Mouse (Mus musculus): Measurements from ENCODE around the gene Jph3.

DNA sequence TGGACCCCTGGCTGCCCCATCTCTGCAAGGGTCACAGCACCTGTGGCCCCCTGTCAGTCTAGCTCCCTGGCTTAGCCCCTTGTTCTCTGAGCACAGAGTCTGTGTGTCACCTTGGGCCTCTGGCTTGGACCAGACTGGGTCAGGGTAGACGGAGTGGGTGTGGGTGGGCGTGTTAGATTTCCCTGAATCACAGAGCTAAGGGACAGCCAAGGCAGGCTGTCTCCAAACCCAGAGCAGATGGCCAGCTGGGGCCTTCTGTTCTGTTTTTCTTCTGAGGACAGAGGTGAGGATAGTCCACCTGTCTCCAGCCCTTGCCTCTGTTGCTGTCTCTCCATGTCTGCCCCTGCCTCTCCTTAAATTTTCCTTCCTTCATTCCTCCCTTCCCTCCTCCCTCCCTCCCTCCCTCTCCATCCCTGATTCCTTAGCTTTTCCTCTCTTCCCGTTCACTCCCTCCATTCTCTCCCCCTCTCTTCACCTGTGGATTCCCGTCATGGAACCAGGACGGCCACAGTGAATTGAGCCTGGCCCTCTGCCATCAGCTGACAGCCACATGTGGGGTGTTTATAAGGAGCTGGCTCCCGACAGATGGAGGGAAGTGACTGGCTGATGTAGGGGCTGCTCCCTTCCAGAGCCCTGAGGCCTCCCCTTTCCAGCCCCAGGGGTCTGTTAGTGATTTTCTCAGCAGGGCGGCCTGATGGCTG is 33.7 kb downstream of the Jph3 start:
- TF ChIP-seq CTCF (IDR thresholded peaks at IDR 0.05; ENCODE audit: low read depth): no peak
- no peak for TF ChIP-seq EP300 (IDR thresholded peaks at IDR 0.05; ENCODE audit: low read depth)

Data from liver, postnatal 0 days (tissue).